Mouse (Mus musculus): ENCODE measurements around the gene Edrf1. TPM values are rescaled to one million over a fixed set of nuclear protein-coding genes. Genes with fewer than 3 reads are reported as not detected.
"Not testable (repeated sequence)": the region's sequence is repeated elsewhere in the genome, so short reads cannot be mapped to it uniquely, and the experiment has no call there.

Gene Edrf1
- polyA plus RNA-seq, 1 experiment from 2014 or later: 19.7 TPM

GRCm38 (mm10) chr7:133676002-133676401, 38.7 kb downstream of the Edrf1 start:
- no peaks in the 10 kb centered on the region for H3K9me3 ChIP-seq (ENCODE audit: control insufficient read depth, low read length)
- ATAC-seq (ENCODE audit: low read depth): no peak
- no peak overlapping the region for H3K27ac ChIP-seq (replicated peaks; ENCODE audit: low read depth, low read length)
- 66% methylated on average over 9 of the region's 9 CpGs for WGBS
- H3K4me2 ChIP-seq (ENCODE audit: low read depth, low read length): no peak overlapping the region
- H3K36me3 ChIP-seq (ENCODE audit: control insufficient read depth, insufficient read depth, low read length): peaks cover 39% of the 10 kb centered on the region
- no peak for DNase-seq (ENCODE audit: low spot score)
- no peak overlapping the region for H3K4me3 ChIP-seq (ENCODE audit: low read depth, low read length)
- H3K9ac ChIP-seq (ENCODE audit: low read depth, low read length): no peak overlapping the region
- H3K4me1 ChIP-seq (ENCODE audit: control insufficient read depth, insufficient read depth, low read length): no peaks in the 10 kb centered on the region
- H3K27me3 ChIP-seq (replicated peaks; ENCODE audit: control insufficient read depth, insufficient read depth, low read length): no peaks in the 10 kb centered on the region

- Histone ChIP-seq H3K9ac (ENCODE audit: low read depth, low read length) (no peak overlapping the region), H3K27ac (replicated peaks; ENCODE audit: low read depth, low read length) (no peak overlapping the region), H3K27me3 (replicated peaks; ENCODE audit: control insufficient read depth, insufficient read depth, low read length) (no peaks in the 10 kb centered on the region), H3K9me3 (ENCODE audit: control insufficient read depth, low read length) (no peaks in the 10 kb centered on the region), H3K4me1 (ENCODE audit: control insufficient read depth, insufficient read depth, low read length) (no peaks in the 10 kb centered on the region), H3K4me2 (ENCODE audit: low read depth, low read length) (no peak overlapping the region), H3K36me3 (ENCODE audit: control insufficient read depth, insufficient read depth, low read length) (peaks cover 12% of the 10 kb centered on the region; the same call in 1 of the 2 replicates), H3K4me3 (ENCODE audit: low read depth, low read length) (no peak overlapping the region)
- DNase-seq (ENCODE audit: low spot score): no peak
- 72% methylated on average over 8 of the region's 8 CpGs for WGBS
- ATAC-seq (ENCODE audit: low read depth): no peak
Observed at GRCm38 (mm10) chr7:133678716-133679115, 41.4 kb downstream of the Edrf1 start.

GRCm38 (mm10) chr7:133679439-133679838, 42.1 kb downstream of the Edrf1 start:
- no peak overlapping the region for H3K4me2 ChIP-seq (ENCODE audit: low read depth, low read length)
- no peak for ATAC-seq (ENCODE audit: low read depth)
- H3K27ac ChIP-seq (replicated peaks; ENCODE audit: low read depth, low read length): no peak overlapping the region
- DNase-seq (ENCODE audit: low spot score): no peak
- 66% methylated on average over 4 of the region's 4 CpGs for WGBS
- no peak overlapping the region for H3K4me3 ChIP-seq (ENCODE audit: low read depth, low read length)
- H3K27me3 ChIP-seq (replicated peaks; ENCODE audit: control insufficient read depth, insufficient read depth, low read length): no peaks in the 10 kb centered on the region
- H3K4me1 ChIP-seq (ENCODE audit: control insufficient read depth, insufficient read depth, low read length): no peaks in the 10 kb centered on the region
- H3K9me3 ChIP-seq (ENCODE audit: control insufficient read depth, low read length): no peaks in the 10 kb centered on the region
- H3K9ac ChIP-seq (ENCODE audit: low read depth, low read length): no peak overlapping the region
- peaks cover 5% of the 10 kb centered on the region; the same call in 1 of the 2 replicates for H3K36me3 ChIP-seq (ENCODE audit: control insufficient read depth, insufficient read depth, low read length)

- no peaks in the 10 kb centered on the region for H3K27me3 ChIP-seq (replicated peaks; ENCODE audit: control insufficient read depth, insufficient read depth, low read length)
- H3K4me2 ChIP-seq (ENCODE audit: low read depth, low read length): no peak within 1 kb of the TSS
- H3K27ac ChIP-seq (replicated peaks; ENCODE audit: low read depth, low read length): no peak within 1 kb of the TSS
- no peak within 1 kb of the TSS for H3K9ac ChIP-seq (ENCODE audit: low read depth, low read length)
- H3K9me3 ChIP-seq (ENCODE audit: control insufficient read depth, low read length): no peaks in the 10 kb centered on the region
- WGBS: 88% methylated on average over 3 of the region's 3 CpGs
- no peaks in the 10 kb centered on the region for H3K4me1 ChIP-seq (ENCODE audit: control insufficient read depth, insufficient read depth, low read length)
- peaks cover 5% of the 10 kb centered on the region; the same call in 1 of the 2 replicates for H3K36me3 ChIP-seq (ENCODE audit: control insufficient read depth, insufficient read depth, low read length)
- ATAC-seq (ENCODE audit: low read depth): no peak
- no peak within 1 kb of the TSS for H3K4me3 ChIP-seq (ENCODE audit: low read depth, low read length)
- no peak for DNase-seq (ENCODE audit: low spot score)
Observed at GRCm38 (mm10) chr7:133679961-133680360, 42.6 kb downstream of the Edrf1 start, which contains the start of gene Mmp21. Gene Mmp21 (minus strand): TSS chr7:133680061.

GRCm38 (mm10) chr7:133683626-133684025, 46.3 kb downstream of the Edrf1 start:
- no peak for DNase-seq (ENCODE audit: low spot score)
- Histone ChIP-seq H3K4me1 (ENCODE audit: control insufficient read depth, insufficient read depth, low read length) (no peaks in the 10 kb centered on the region), H3K4me2 (ENCODE audit: low read depth, low read length) (no peak overlapping the region), H3K36me3 (ENCODE audit: control insufficient read depth, insufficient read depth, low read length) (peaks cover 21% of the 10 kb centered on the region), H3K27me3 (replicated peaks; ENCODE audit: control insufficient read depth, insufficient read depth, low read length) (no peaks in the 10 kb centered on the region), H3K27ac (replicated peaks; ENCODE audit: low read depth, low read length) (no peak overlapping the region), H3K9me3 (ENCODE audit: control insufficient read depth, low read length) (peaks cover 12% of the 10 kb centered on the region), H3K4me3 (ENCODE audit: low read depth, low read length) (no peak overlapping the region), H3K9ac (ENCODE audit: low read depth, low read length) (no peak overlapping the region)
- ATAC-seq (ENCODE audit: low read depth): no peak
- 80% methylated on average over 5 of the region's 5 CpGs for WGBS

- Histone ChIP-seq H3K27ac (replicated peaks; ENCODE audit: low read depth, low read length) (no peak overlapping the region), H3K9me3 (ENCODE audit: control insufficient read depth, low read length) (peaks cover 16% of the 10 kb centered on the region), H3K27me3 (replicated peaks; ENCODE audit: control insufficient read depth, insufficient read depth, low read length) (no peaks in the 10 kb centered on the region), H3K4me2 (ENCODE audit: low read depth, low read length) (no peak overlapping the region), H3K36me3 (ENCODE audit: control insufficient read depth, insufficient read depth, low read length) (peaks cover 26% of the 10 kb centered on the region), H3K9ac (ENCODE audit: low read depth, low read length) (no peak overlapping the region), H3K4me3 (ENCODE audit: low read depth, low read length) (no peak overlapping the region), H3K4me1 (ENCODE audit: control insufficient read depth, insufficient read depth, low read length) (no peaks in the 10 kb centered on the region)
- 90% methylated on average over 5 of the region's 5 CpGs for WGBS
- DNase-seq (ENCODE audit: low spot score) (no peak), ATAC-seq (ENCODE audit: low read depth) (no peak)
Observed at GRCm38 (mm10) chr7:133684110-133684509, 46.8 kb downstream of the Edrf1 start.

- no peaks in the 10 kb centered on the region for H3K4me1 ChIP-seq (ENCODE audit: control insufficient read depth, insufficient read depth, low read length)
- peaks cover 32% of the 10 kb centered on the region for H3K36me3 ChIP-seq (ENCODE audit: control insufficient read depth, insufficient read depth, low read length)
- H3K9me3 ChIP-seq (ENCODE audit: control insufficient read depth, low read length): peaks cover 22% of the 10 kb centered on the region
- WGBS: 94% methylated on average over 6 of the region's 6 CpGs
- ATAC-seq (ENCODE audit: low read depth) (no peak), DNase-seq (ENCODE audit: low spot score) (no peak)
- H3K27me3 ChIP-seq (replicated peaks; ENCODE audit: control insufficient read depth, insufficient read depth, low read length): no peaks in the 10 kb centered on the region
- no peak overlapping the region for H3K4me3 ChIP-seq (ENCODE audit: low read depth, low read length)
- H3K4me2 ChIP-seq (ENCODE audit: low read depth, low read length): no peak overlapping the region
- H3K27ac ChIP-seq (replicated peaks; ENCODE audit: low read depth, low read length): no peak overlapping the region
- no peak overlapping the region for H3K9ac ChIP-seq (ENCODE audit: low read depth, low read length)
Observed at GRCm38 (mm10) chr7:133684701-133685100, 47.4 kb downstream of the Edrf1 start.

- not testable (repeated sequence) for H3K4me1 ChIP-seq (ENCODE audit: control insufficient read depth, insufficient read depth, low read length); ATAC-seq (ENCODE audit: low read depth); H3K4me3 ChIP-seq (ENCODE audit: low read depth, low read length); H3K27ac ChIP-seq (replicated peaks; ENCODE audit: low read depth, low read length); DNase-seq (ENCODE audit: low spot score); H3K27me3 ChIP-seq (replicated peaks; ENCODE audit: control insufficient read depth, insufficient read depth, low read length); H3K4me2 ChIP-seq (ENCODE audit: low read depth, low read length); H3K9ac ChIP-seq (ENCODE audit: low read depth, low read length)
- H3K36me3 ChIP-seq (ENCODE audit: control insufficient read depth, insufficient read depth, low read length): peaks cover 41% of the 10 kb centered on the region
- peaks cover 23% of the 10 kb centered on the region for H3K9me3 ChIP-seq (ENCODE audit: control insufficient read depth, low read length)
Observed at GRCm38 (mm10) chr7:133685644-133686043, 48.3 kb downstream of the Edrf1 start.

GRCm38 (mm10) chr7:133698021-133698709, 60.8 kb downstream of the Edrf1 start:
- Histone ChIP-seq H3K9ac (ENCODE audit: low read depth, low read length) (no peak overlapping the region), H3K36me3 (ENCODE audit: control insufficient read depth, insufficient read depth, low read length) (0 out of 2 replicates have a peak, but pooled peaks cover 18% of the 10 kb centered on the region), H3K9me3 (ENCODE audit: control insufficient read depth, low read length) (no peaks in the 10 kb centered on the region), H3K4me2 (ENCODE audit: low read depth, low read length) (no peak overlapping the region), H3K27ac (replicated peaks; ENCODE audit: low read depth, low read length) (no peak overlapping the region), H3K4me1 (ENCODE audit: control insufficient read depth, insufficient read depth, low read length) (no peaks in the 10 kb centered on the region), H3K4me3 (ENCODE audit: low read depth, low read length) (no peak overlapping the region), H3K27me3 (replicated peaks; ENCODE audit: control insufficient read depth, insufficient read depth, low read length) (no peaks in the 10 kb centered on the region)
- DNase-seq (ENCODE audit: low spot score) (no peak), ATAC-seq (ENCODE audit: low read depth) (no peak)
- 87% methylated on average over 12 of the region's 12 CpGs for WGBS
